Mouse (Mus musculus): ENCODE measurements around the gene Dlk2. TPM values are rescaled to one million over a fixed set of nuclear protein-coding genes. Genes with fewer than 3 reads are reported as not detected.

The Dlk2 gene
- 0.46 and 0.50 TPM in 2 replicates for polyA plus RNA-seq (2012; rRNA removed)

- 1% methylated on average over 59 of the region's 86 CpGs for WGBS
- TF ChIP-seq POLR2A (IDR thresholded peaks at IDR 0.05; ENCODE audit: low read depth, low read length) (no peak), CTCF (IDR thresholded peaks at IDR 0.05; ENCODE audit: extremely low read depth, insufficient read depth, insufficient read length, insufficient replicate concordance) (no peak)
- peaks cover 19% of the 10 kb centered on the region for H3K27me3 ChIP-seq (ENCODE audit: control insufficient read depth, insufficient read depth, low read length)
- H3K36me3 ChIP-seq (ENCODE audit: control insufficient read depth, insufficient read depth, low read length), result no peaks in the 10 kb centered on the region
- DNase-seq (ENCODE audit: low read depth in 1 of 2, low spot score in 2 of 2), result no peak
- peak within 1 kb of the TSS; percentile 43; the same call in 1 of the 2 replicates for H3K4me3 ChIP-seq (ENCODE audit: extremely low read depth, insufficient read depth, insufficient read length)
- H3K27ac ChIP-seq (ENCODE audit: insufficient read depth, low read length), result no peak within 1 kb of the TSS
- peaks cover 13% of the 10 kb centered on the region for H3K4me1 ChIP-seq (ENCODE audit: control insufficient read depth, insufficient read depth, insufficient read length)
These were observed at the start of gene Dlk2 for GRCm38 (mm10) chr17:46297364-46298219. Gene Dlk2 (plus strand): TSS chr17:46297421.

- Histone ChIP-seq H3K4me1 (ENCODE audit: control insufficient read depth, insufficient read depth, insufficient read length) (peaks cover 7% of the 10 kb centered on the region; the same call in 1 of the 2 replicates), H3K4me3 (ENCODE audit: extremely low read depth, insufficient read depth, insufficient read length) (peak within 1 kb of the TSS; percentile 96), H3K36me3 (ENCODE audit: control insufficient read depth, insufficient read depth, low read length) (peaks cover 53% of the 10 kb centered on the region), H3K27me3 (ENCODE audit: control insufficient read depth, insufficient read depth, low read length) (no peaks in the 10 kb centered on the region), H3K27ac (ENCODE audit: insufficient read depth, low read length) (peak within 1 kb of the TSS; percentile 79)
- under 1% methylated on average over 53 of the region's 53 CpGs for WGBS
- TF ChIP-seq CTCF (IDR thresholded peaks at IDR 0.05; ENCODE audit: extremely low read depth, insufficient read depth, insufficient read length, insufficient replicate concordance) (no peak), POLR2A (IDR thresholded peaks at IDR 0.05; ENCODE audit: low read depth, low read length) (peak; percentile 51)
- peak; percentile 83 to 96 for DNase-seq (ENCODE audit: low read depth in 1 of 2, low spot score in 2 of 2)
These were observed 49.6 kb upstream of the Dlk2 start, which contains the start of the genes Polr1c and Yipf3 for GRCm38 (mm10) chr17:46247512-46248188. Gene Polr1c (minus strand): TSS chr17:46248054. Gene Yipf3 (plus strand): TSS chr17:46248080.

GRCm38 (mm10) chr17:46248189-46248522 lies 49.1 kb upstream of the Dlk2 start:
- under 1% methylated on average over 37 of the region's 37 CpGs for WGBS
- Histone ChIP-seq H3K27me3 (ENCODE audit: control insufficient read depth, insufficient read depth, low read length) (no peaks in the 10 kb centered on the region), H3K4me3 (ENCODE audit: extremely low read depth, insufficient read depth, insufficient read length) (peak overlapping the region; percentile 96), H3K36me3 (ENCODE audit: control insufficient read depth, insufficient read depth, low read length) (peaks cover 49% of the 10 kb centered on the region), H3K4me1 (ENCODE audit: control insufficient read depth, insufficient read depth, insufficient read length) (peaks cover 7% of the 10 kb centered on the region; the same call in 1 of the 2 replicates), H3K27ac (ENCODE audit: insufficient read depth, low read length) (peak overlapping the region; percentile 79)
- no peak for DNase-seq (ENCODE audit: low read depth in 1 of 2, low spot score in 2 of 2)
- TF ChIP-seq POLR2A (IDR thresholded peaks at IDR 0.05; ENCODE audit: low read depth, low read length) (no peak; the same call in 1 of the 2 replicates), CTCF (IDR thresholded peaks at IDR 0.05; ENCODE audit: extremely low read depth, insufficient read depth, insufficient read length, insufficient replicate concordance) (no peak)

- H3K36me3 ChIP-seq (ENCODE audit: control insufficient read depth, insufficient read depth, low read length), result peaks cover 28% of the 10 kb centered on the region
- DNase-seq (ENCODE audit: low read depth in 1 of 2, low spot score in 2 of 2), result no peak
- H3K4me1 ChIP-seq (ENCODE audit: control insufficient read depth, insufficient read depth, insufficient read length), result peaks cover 15% of the 10 kb centered on the region
- no peak overlapping the region for H3K4me3 ChIP-seq (ENCODE audit: extremely low read depth, insufficient read depth, insufficient read length)
- WGBS, result 80% methylated on average over 7 of the region's 7 CpGs
- H3K27me3 ChIP-seq (ENCODE audit: control insufficient read depth, insufficient read depth, low read length), result peaks cover 5% of the 10 kb centered on the region
- TF ChIP-seq CTCF (IDR thresholded peaks at IDR 0.05; ENCODE audit: extremely low read depth, insufficient read depth, insufficient read length, insufficient replicate concordance), result no peak
- no peak overlapping the region for H3K27ac ChIP-seq (ENCODE audit: insufficient read depth, low read length)
These were observed 46.0 kb upstream of the Dlk2 start for GRCm38 (mm10) chr17:46251174-46251573.

GRCm38 (mm10) chr17:46252571-46253451 lies 44.4 kb upstream of the Dlk2 start:
- DNase-seq (ENCODE audit: low read depth in 1 of 2, low spot score in 2 of 2), result peak in 1 of 2 experiments; percentile 17
- Histone ChIP-seq H3K4me1 (ENCODE audit: control insufficient read depth, insufficient read depth, insufficient read length) (peaks cover 15% of the 10 kb centered on the region), H3K4me3 (ENCODE audit: extremely low read depth, insufficient read depth, insufficient read length) (no peak overlapping the region), H3K36me3 (ENCODE audit: control insufficient read depth, insufficient read depth, low read length) (peaks cover 28% of the 10 kb centered on the region), H3K27me3 (ENCODE audit: control insufficient read depth, insufficient read depth, low read length) (peaks cover 5% of the 10 kb centered on the region), H3K27ac (ENCODE audit: insufficient read depth, low read length) (no peak overlapping the region)
- WGBS, result 45% methylated on average over 14 of the region's 14 CpGs
- TF ChIP-seq CTCF (IDR thresholded peaks at IDR 0.05; ENCODE audit: extremely low read depth, insufficient read depth, insufficient read length, insufficient replicate concordance) (no peak), POLR2A (IDR thresholded peaks at IDR 0.05; ENCODE audit: low read depth, low read length) (no peak)

- Histone ChIP-seq H3K27ac (ENCODE audit: insufficient read depth, low read length) (no peak within 1 kb of the TSS), H3K4me1 (ENCODE audit: control insufficient read depth, insufficient read depth, insufficient read length) (peaks cover 13% of the 10 kb centered on the region), H3K36me3 (ENCODE audit: control insufficient read depth, insufficient read depth, low read length) (peaks cover 33% of the 10 kb centered on the region), H3K27me3 (ENCODE audit: control insufficient read depth, insufficient read depth, low read length) (peaks cover 5% of the 10 kb centered on the region), H3K4me3 (ENCODE audit: extremely low read depth, insufficient read depth, insufficient read length) (peak within 1 kb of the TSS; percentile 52)
- whole genome bisulfite sequencing, result 1% methylated on average over 44 of the region's 48 CpGs
- DNase-seq (ENCODE audit: low read depth in 1 of 2, low spot score in 2 of 2), result peak; percentile 53 to 89
- TF ChIP-seq POLR2A (IDR thresholded peaks at IDR 0.05; ENCODE audit: low read depth, low read length) (no peak), CTCF (IDR thresholded peaks at IDR 0.05; ENCODE audit: extremely low read depth, insufficient read depth, insufficient read length, insufficient replicate concordance) (no peak)
These were observed 43.7 kb upstream of the Dlk2 start, which contains the start of gene Lrrc73 for GRCm38 (mm10) chr17:46253452-46254084. Gene Lrrc73 (plus strand): TSS chr17:46253531.
